Mouse (Mus musculus) G1E (cell line): ENCODE measurements at regions not wholly inside any gene's neighbourhood (a gene's known extent, or its start where the extent isn't known, plus 50 kb on each side); places are given as distances from the start of the nearest gene placed in this dataset.

ENCODE experiments used
- CTCF ChIP-seq: IDR thresholded peaks from 2 replicates; pipeline ENCODE4 v1.5.1; 2012; ENCODE audit warnings: low read depth, low read length, inconsistent platforms, mixed read lengths
- GATA1 ChIP-seq: IDR thresholded peaks from 2 replicates; pipeline ENCODE4 v1.6.1; 2012; ENCODE audit warnings: borderline replicate concordance, low read length, inconsistent platforms, mixed read lengths
- TAL1 ChIP-seq: conservative IDR thresholded peaks from 2 replicates; pipeline ENCODE4 v1.6.1; 2012; ENCODE audit warnings: low read depth, low read length, inconsistent platforms, mixed read lengths

GRCm38 (mm10) chr6:51052451-51052921 lies 380.0 kb upstream of the Nfe2l3 start:
- TF ChIP-seq CTCF: no peak
- no peak for TF ChIP-seq GATA1
- no peak for TF ChIP-seq TAL1
